Mouse (Mus musculus): Measurements from ENCODE around the gene Fez2. TPM values are rescaled to one million over a fixed set of nuclear protein-coding genes. Genes with fewer than 3 reads are reported as not detected.

Fez2 gene
- total RNA-seq (2023), result 10 to 100 TPM; 11.2 to 12.3 TPM

GRCm38 (mm10) chr17:78417381-78418281, at the start of gene Fez2:
Gene Fez2, minus strand, starts transcription at chr17:78418152.

Other genes starting within 250 kb of the Fez2 start
- 1 to 10 TPM in 1 of 2 experiments, under 1 TPM in 1; 0.93 to 1.0 TPM for gene Crim1, start 217.9 kb downstream of the Fez2 start, total RNA-seq (2023)
- under 1 TPM; 0.15 to 0.26 TPM for gene Vit, start 89.9 kb upstream of the Fez2 start, total RNA-seq (2023)

All from neutrophil, adult 83 days (primary cell).